Mouse (Mus musculus): ENCODE measurements at regions not wholly inside any gene's neighbourhood (a gene's known extent, or its start where the extent isn't known, plus 50 kb on each side); places are given as distances from the start of the nearest gene placed in this dataset.
A peak's percentile ranks its signal among the peaks of the same experiment; 100 is the strongest.

DNA sequence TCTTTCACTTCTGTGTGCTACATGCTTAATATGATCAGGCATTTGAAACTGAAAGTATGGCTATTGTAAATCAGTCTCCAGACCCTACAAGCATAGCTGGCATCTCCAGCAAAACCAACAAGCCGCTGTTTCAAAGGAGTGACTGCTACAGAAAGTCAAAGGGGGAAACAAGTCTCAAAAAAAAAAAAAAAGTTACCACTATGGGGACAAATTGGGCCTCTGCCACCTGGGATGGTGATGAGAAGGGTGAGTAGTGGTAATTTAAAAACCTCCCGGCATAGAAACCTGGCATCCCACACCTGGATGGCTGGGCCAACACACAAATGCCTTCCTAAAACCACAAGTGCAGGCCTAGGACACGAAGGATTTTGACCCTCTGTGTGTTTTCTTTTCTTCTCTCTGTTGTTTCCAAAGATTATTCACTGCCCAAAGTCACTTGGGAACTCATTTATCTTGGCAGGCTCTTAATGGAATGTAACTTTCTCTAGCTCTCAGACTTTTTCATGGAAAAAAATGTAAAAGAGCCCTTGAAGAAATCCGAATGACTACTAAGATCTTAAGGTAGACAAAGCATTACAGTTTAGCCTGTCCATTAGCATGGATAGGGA lies 78.9 kb upstream of the Dlg1 start:
- no peak for DNase-seq (ENCODE audit: low spot score)
- TF ChIP-seq EP300 (IDR thresholded peaks at IDR 0.05; ENCODE audit: low read depth) (no peak), CTCF (IDR thresholded peaks at IDR 0.05; ENCODE audit: low read depth) (no peak)
- WGBS: 57% methylated on average over 4 of the region's 4 CpGs
- H3K4me2 ChIP-seq (ENCODE audit: low read depth, low read length): no peak overlapping the region
- peaks cover 2% of the 10 kb centered on the region; the same call in 1 of the 2 replicates for H3K4me1 ChIP-seq (ENCODE audit: control insufficient read depth, insufficient read depth)
- H3K27me3 ChIP-seq (ENCODE audit: control insufficient read depth, insufficient read depth, low read length): no peaks in the 10 kb centered on the region
- ATAC-seq (ENCODE audit: insufficient read depth, low read depth): no peak
- no peaks in the 10 kb centered on the region for H3K9me3 ChIP-seq (replicated peaks; ENCODE audit: control insufficient read depth, low read length)
- H3K36me3 ChIP-seq (replicated peaks; ENCODE audit: control insufficient read depth, insufficient read depth, low read length): no peaks in the 10 kb centered on the region
- H3K27ac ChIP-seq (ENCODE audit: low read depth): no peak overlapping the region
- H3K9ac ChIP-seq (replicated peaks; ENCODE audit: low read depth, low read length): no peak overlapping the region
- H3K4me3 ChIP-seq (ENCODE audit: low read depth, low read length): no peak overlapping the region

DNA sequence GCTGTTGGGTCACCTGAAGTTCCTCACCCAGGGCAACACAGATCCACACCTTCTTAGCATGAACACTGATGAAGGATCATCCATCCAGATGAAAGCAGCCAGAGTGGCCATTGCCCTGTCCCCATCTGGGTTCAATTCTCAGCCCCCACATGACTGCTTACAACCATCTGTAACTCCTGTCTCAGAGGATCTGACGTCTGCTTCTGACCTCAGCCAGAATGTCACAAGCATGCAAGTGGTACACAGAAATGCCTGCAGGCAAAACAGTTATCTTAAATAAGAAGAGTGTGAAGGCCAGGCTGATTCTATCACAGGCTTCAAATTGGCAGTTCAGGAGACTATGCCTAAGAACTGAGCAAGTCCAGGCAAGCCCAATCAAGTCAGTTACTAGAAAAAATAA lies 76.2 kb upstream of the Dlg1 start:
- no peaks in the 10 kb centered on the region for H3K27me3 ChIP-seq (ENCODE audit: control insufficient read depth, insufficient read depth, low read length)
- H3K36me3 ChIP-seq (replicated peaks; ENCODE audit: control insufficient read depth, insufficient read depth, low read length): no peaks in the 10 kb centered on the region
- WGBS: 24% methylated on average over 1 of the region's 1 CpGs

DNA sequence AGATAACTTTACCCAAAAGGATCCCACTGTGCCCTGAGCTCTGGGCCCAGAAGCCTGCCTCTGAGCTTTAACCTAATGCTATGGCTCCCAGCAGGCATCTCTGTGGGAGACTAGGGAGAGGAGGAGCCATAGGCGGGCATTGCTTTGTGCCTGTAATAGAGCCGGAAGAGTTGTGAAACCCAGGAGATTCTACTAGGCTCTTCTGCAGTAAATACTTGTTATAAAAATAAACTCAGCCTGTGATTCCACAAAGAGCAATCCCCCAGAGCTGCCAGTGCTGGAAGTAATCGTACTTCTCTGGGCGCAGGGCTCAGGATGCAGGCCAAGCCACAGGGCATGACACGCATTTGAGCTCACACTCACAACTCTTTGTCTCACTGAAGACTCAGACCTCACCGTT lies 73.7 kb upstream of the Dlg1 start:
- WGBS: 28% methylated on average over 6 of the region's 6 CpGs
- peak; percentile 22; the same call in 1 of the 2 replicates for ATAC-seq (ENCODE audit: insufficient read depth, low read depth)
- Histone ChIP-seq H3K9me3 (replicated peaks; ENCODE audit: control insufficient read depth, low read length) (no peaks in the 10 kb centered on the region), H3K4me2 (ENCODE audit: low read depth, low read length) (no peak overlapping the region), H3K36me3 (replicated peaks; ENCODE audit: control insufficient read depth, insufficient read depth, low read length) (no peaks in the 10 kb centered on the region), H3K4me1 (ENCODE audit: control insufficient read depth, insufficient read depth) (peaks cover 31% of the 10 kb centered on the region), H3K9ac (replicated peaks; ENCODE audit: low read depth, low read length) (no peak overlapping the region), H3K27me3 (ENCODE audit: control insufficient read depth, insufficient read depth, low read length) (no peaks in the 10 kb centered on the region), H3K27ac (ENCODE audit: low read depth) (peak overlapping the region; percentile 32; the same call in 1 of the 2 replicates), H3K4me3 (ENCODE audit: low read depth, low read length) (no peak overlapping the region)
- TF ChIP-seq EP300 (IDR thresholded peaks at IDR 0.05; ENCODE audit: low read depth): no peak
- no peak for TF ChIP-seq CTCF (IDR thresholded peaks at IDR 0.05; ENCODE audit: low read depth)
- no peak for DNase-seq (ENCODE audit: low spot score)

More for the DNA sequence above, 76.2 kb upstream of the Dlg1 start:
- no peak overlapping the region for H3K27ac ChIP-seq (ENCODE audit: low read depth)
- TF ChIP-seq EP300 (IDR thresholded peaks at IDR 0.05; ENCODE audit: low read depth) (no peak), CTCF (IDR thresholded peaks at IDR 0.05; ENCODE audit: low read depth) (no peak)
- H3K4me2 ChIP-seq (ENCODE audit: low read depth, low read length): no peak overlapping the region
- DNase-seq (ENCODE audit: low spot score) (no peak), ATAC-seq (ENCODE audit: insufficient read depth, low read depth) (no peak)
- H3K4me1 ChIP-seq (ENCODE audit: control insufficient read depth, insufficient read depth): peaks cover 13% of the 10 kb centered on the region
- H3K9me3 ChIP-seq (replicated peaks; ENCODE audit: control insufficient read depth, low read length): no peaks in the 10 kb centered on the region
- no peak overlapping the region for H3K4me3 ChIP-seq (ENCODE audit: low read depth, low read length)
- H3K9ac ChIP-seq (replicated peaks; ENCODE audit: low read depth, low read length): no peak overlapping the region

DNA sequence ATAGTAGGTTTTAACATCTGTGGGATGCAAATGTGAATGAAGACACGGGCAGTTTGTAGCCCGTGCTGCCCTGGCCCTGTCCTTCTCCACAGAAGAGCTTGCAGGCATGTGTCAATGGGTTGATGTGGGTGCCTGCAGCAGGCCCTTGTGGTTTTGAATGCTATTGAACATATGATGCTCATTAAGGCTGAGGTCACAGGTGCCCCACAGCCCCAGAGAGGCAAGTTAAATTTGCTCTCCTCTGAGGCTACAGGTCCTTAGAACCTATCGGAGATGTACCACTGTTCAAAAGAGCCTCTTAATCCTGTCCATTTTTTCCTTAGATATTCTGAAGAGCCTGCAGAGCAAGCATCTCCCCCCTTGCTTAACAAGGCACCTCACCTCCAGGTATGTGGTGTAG lies 71.7 kb upstream of the Dlg1 start:
- DNase-seq (ENCODE audit: low spot score) (no peak), ATAC-seq (ENCODE audit: insufficient read depth, low read depth) (no peak)
- 68% methylated on average over 3 of the region's 3 CpGs for WGBS
- peak overlapping the region; percentile 52; the same call in 1 of the 2 replicates for H3K4me2 ChIP-seq (ENCODE audit: low read depth, low read length)
- peak overlapping the region; percentile 55; the same call in 1 of the 2 replicates for H3K27ac ChIP-seq (ENCODE audit: low read depth)
- no peaks in the 10 kb centered on the region for H3K27me3 ChIP-seq (ENCODE audit: control insufficient read depth, insufficient read depth, low read length)
- H3K36me3 ChIP-seq (replicated peaks; ENCODE audit: control insufficient read depth, insufficient read depth, low read length): no peaks in the 10 kb centered on the region
- no peaks in the 10 kb centered on the region for H3K9me3 ChIP-seq (replicated peaks; ENCODE audit: control insufficient read depth, low read length)
- 0 out of 2 replicates have a peak overlapping the region, but pooled peaks have one; percentile 19 for H3K9ac ChIP-seq (replicated peaks; ENCODE audit: low read depth, low read length)
- H3K4me1 ChIP-seq (ENCODE audit: control insufficient read depth, insufficient read depth): peaks cover 31% of the 10 kb centered on the region
- no peak overlapping the region for H3K4me3 ChIP-seq (ENCODE audit: low read depth, low read length)
- TF ChIP-seq CTCF (IDR thresholded peaks at IDR 0.05; ENCODE audit: low read depth) (no peak), EP300 (IDR thresholded peaks at IDR 0.05; ENCODE audit: low read depth) (no peak)

DNA sequence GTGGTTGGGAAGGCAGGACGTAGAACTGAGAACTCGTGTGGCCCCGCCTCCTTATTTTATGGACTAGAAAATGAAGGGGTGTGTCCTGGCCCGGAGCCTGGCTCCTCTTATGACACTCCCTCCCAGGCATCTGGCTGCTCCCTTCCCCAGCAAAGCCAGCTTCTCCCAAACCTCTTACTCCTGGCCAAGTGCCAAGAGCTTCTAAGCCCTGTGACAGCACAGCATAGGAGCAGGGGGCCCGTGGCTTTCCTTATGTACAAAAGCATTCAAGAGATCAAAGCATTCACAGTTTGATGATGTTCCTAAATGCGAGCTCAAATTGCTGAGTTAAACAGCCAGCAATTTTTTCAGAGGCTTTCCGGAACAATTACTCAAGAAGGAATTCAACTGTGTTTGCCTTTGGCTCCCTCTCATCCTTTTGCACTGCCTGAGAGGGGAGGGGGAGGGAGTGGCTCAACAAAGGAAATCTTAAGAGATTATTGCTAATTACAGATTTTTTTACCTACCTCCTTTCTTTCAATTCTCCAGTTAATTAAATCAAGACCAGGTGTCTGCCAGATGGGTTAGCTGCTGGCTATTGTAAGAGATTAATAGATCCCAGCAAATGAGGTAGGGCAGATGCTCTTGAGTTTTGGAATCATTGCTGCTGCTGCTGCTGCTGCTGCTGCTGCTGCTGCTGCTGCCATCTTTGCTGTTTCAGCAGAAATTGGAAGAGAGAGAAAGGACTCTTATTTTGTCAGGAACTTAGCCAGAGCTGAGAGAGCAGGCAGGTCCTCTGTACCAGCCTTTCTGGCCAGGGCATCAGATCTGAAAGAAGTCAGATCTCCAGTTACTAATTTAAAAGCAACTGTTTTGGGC lies 71.0 kb upstream of the Dlg1 start:
- TF ChIP-seq EP300 (IDR thresholded peaks at IDR 0.05; ENCODE audit: low read depth): no peak
- no peak for TF ChIP-seq CTCF (IDR thresholded peaks at IDR 0.05; ENCODE audit: low read depth)
- H3K4me1 ChIP-seq (ENCODE audit: control insufficient read depth, insufficient read depth): peaks cover 31% of the 10 kb centered on the region
- peak overlapping the region; percentile 52 for H3K4me2 ChIP-seq (ENCODE audit: low read depth, low read length)
- H3K27me3 ChIP-seq (ENCODE audit: control insufficient read depth, insufficient read depth, low read length): no peaks in the 10 kb centered on the region
- H3K36me3 ChIP-seq (replicated peaks; ENCODE audit: control insufficient read depth, insufficient read depth, low read length): no peaks in the 10 kb centered on the region
- no peaks in the 10 kb centered on the region for H3K9me3 ChIP-seq (replicated peaks; ENCODE audit: control insufficient read depth, low read length)
- DNase-seq (ENCODE audit: low spot score) (peak; percentile 92), ATAC-seq (ENCODE audit: insufficient read depth, low read depth) (peak; percentile 85)
- peak overlapping the region; percentile 21; the same call in 1 of the 2 replicates for H3K4me3 ChIP-seq (ENCODE audit: low read depth, low read length)
- H3K9ac ChIP-seq (replicated peaks; ENCODE audit: low read depth, low read length): peak overlapping the region; percentile 19; the same call in 1 of the 2 replicates
- H3K27ac ChIP-seq (ENCODE audit: low read depth): peak overlapping the region; percentile 55
- 5% methylated on average over 7 of the region's 7 CpGs for WGBS

All from heart, postnatal 0 days (tissue).